Mouse (Mus musculus) thymus, postnatal 36 days (tissue): ENCODE results near the gene Gm5136.

ENCODE experiments used
- DNase-seq, 2 experiments: peaks; one replicate each; pipeline ENCODE4 v3.0.0; 2022; ENCODE audit warnings: mixed read lengths in 2 of 2

Gm5136 gene

GRCm38 (mm10) chr10:108699946-108700345 is at the start of gene Gm5136:
Gm5136 (minus strand) TSS chr10:108700160.
- DNase-seq: no peak

- DNase-seq: no peak
Observed at GRCm38 (mm10) chr10:108743759-108744158, 43.8 kb upstream of the Gm5136 start.

- no peak for DNase-seq
Observed at GRCm38 (mm10) chr10:108733982-108734381, 34.0 kb upstream of the Gm5136 start.

- no peak for DNase-seq
Observed at GRCm38 (mm10) chr10:108728961-108729360, 29.0 kb upstream of the Gm5136 start.

DNA sequence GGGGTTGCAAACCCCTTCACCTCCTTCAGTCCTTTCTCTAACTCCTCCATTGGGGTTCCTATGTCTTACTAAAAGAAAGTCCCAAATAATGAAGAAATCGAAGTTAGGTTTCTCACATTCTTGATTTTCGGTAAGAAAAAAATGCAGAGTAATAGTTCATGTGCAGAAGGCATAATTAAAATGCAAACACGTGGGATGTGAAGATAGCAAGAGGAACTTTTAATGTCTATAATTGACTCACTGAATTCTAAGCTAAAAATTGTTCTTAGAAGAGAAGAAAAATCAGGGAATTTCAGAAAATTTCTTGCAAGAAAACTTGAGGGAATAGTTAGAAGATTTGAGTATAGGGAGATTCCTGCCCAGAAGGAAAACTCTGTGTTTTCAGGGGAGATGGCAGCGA is 26.4 kb upstream of the Gm5136 start:
- DNase-seq: no peak

GRCm38 (mm10) chr10:108724878-108725277 is 24.9 kb upstream of the Gm5136 start:
- no peak for DNase-seq

DNA sequence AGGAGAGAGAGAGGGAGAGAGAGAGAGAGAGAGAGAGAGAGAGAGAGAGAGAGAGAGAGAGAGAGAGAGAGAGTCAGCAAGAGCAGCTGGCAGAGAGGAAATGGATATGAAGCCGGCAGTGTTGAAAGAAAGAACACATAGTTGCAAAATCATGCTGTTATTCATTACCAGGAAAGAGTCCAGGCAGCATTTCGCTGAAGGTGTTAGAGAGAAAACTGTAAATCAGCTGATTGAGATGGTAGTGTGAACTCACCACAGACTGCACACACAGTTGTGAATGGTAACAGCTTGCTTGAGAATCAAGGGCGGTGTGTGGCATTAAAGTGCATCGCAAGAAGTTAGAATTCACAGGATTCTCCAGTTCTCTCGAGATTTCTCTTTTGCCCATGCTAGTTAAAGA is 10.6 kb upstream of the Gm5136 start:
- no peak for DNase-seq

DNA sequence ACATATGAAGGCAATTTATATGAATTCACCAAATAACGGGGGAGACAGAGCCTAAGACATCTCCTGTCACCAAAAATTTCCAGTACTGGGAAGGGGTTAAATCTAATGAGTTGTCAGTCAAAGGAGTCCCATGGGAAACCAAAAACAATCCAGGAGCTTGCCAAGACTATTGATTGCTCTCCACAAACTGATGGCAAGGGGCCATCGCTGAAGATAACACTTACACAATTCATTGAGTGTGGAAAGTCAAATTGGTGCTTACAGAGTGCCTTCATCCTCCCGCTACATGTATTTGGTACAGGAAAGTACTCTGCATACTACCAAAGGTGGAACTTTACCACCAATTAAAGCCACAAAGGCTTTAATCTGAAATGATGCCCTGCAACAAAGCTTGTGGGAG is 5.7 kb upstream of the Gm5136 start:
- DNase-seq: no peak

GRCm38 (mm10) chr10:108701361-108702128 is 1.6 kb upstream of the Gm5136 start:
- DNase-seq: no peak

DNA sequence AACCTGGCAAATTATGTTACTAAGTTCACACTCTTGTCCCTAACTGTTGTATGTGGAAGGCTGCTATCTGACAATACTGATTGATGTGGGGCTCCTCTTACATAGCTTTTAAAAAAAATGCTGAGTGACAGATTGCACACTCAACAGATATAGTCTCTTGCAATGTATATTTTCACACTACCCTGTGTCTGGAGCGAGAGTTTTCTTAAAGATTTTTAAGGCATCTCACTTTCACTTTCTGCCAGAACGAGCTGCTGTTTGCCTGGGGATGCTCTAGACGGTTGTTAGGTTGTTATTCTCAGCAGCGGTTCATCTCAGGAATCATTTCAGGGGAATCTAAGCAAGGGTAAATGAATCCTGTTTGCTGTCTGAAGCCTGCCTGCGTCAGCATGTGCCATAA is 2.9 kb downstream of the Gm5136 start:
- DNase-seq: no peak

DNA sequence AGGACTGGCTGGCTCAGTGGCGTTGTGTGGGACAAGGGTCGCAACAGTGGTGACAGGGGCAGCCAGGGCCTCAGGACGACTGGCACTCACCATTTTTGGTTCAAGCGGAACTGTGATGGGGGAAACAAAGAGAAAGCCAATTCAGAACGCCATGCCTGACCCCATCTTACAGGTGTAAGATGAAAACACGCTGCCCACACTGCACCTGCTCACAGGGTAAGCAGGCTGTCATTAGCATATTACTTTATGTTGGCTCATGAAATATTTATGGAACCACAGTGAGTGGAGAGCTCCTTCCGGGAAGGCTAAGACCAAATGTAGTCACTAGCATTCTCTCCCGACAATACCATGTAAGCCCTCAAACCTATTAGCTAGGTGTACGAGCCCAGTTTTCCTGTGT is 9.0 kb downstream of the Gm5136 start:
- no peak for DNase-seq

- DNase-seq: no peak
Observed at GRCm38 (mm10) chr10:108686696-108687095, 13.3 kb downstream of the Gm5136 start.

- DNase-seq: no peak
Observed at GRCm38 (mm10) chr10:108679675-108680390, 20.1 kb downstream of the Gm5136 start.

GRCm38 (mm10) chr10:108677053-108677452 is 22.9 kb downstream of the Gm5136 start:
- no peak for DNase-seq

DNA sequence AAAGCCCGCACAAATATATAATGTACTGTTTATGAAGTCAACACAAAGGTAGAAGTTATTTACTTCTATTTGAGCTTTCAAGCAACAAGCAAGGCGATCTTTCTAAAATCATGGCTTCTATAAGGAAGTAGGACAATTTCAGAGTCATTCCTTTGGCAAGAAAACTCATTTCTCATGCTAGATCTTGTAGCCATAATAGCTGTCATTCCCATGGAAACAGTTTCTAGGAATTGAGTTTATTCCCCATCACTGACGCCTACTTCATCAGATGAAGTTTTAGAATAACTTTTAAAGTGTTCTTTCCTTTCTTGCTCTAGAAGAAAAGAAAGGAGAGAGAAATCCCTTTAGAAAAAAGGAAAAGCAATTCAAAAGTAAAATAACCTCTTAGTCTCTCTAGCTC is 31.0 kb downstream of the Gm5136 start:
- no peak for DNase-seq

DNA sequence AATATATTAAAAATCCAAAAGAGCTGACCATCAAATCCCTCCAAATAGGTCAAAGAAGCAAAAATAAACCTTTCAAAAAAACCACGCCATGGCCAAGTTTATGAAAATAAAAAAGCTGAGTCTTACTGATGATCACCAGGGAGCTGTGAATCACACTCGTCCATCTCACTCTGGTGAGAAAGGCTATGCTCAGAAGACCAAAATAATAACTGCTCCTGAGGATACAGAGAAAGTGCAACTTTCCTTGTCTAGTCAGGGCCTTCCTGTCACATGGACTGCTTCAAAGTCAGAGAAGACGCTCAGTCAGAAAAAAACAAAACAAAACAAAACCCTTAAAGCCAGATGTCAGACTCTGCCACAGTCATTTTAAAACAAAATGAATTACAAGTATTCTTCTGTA is 39.7 kb downstream of the Gm5136 start:
- DNase-seq: no peak

DNA sequence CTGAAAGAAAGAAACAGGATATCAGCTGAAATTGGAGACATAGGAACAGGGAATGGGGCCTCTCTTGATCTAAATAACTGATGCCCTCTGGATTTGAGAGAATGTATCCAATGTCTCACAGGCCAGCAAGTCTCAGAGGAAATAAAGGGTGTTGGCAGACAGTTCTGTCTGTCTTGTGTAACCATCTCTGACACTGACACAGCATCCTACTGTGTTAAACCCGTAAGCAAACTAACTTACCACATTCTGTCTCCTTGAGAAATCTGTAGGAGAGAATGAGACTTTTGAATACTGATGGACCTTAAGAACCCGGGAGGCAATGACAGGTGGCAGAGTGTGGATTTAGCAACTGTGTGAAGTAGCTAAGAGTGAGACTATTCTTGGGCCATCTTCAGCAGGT is 41.7 kb downstream of the Gm5136 start:
- DNase-seq: no peak

- DNase-seq: no peak
Observed at GRCm38 (mm10) chr10:108657669-108658068, 42.3 kb downstream of the Gm5136 start.

DNA sequence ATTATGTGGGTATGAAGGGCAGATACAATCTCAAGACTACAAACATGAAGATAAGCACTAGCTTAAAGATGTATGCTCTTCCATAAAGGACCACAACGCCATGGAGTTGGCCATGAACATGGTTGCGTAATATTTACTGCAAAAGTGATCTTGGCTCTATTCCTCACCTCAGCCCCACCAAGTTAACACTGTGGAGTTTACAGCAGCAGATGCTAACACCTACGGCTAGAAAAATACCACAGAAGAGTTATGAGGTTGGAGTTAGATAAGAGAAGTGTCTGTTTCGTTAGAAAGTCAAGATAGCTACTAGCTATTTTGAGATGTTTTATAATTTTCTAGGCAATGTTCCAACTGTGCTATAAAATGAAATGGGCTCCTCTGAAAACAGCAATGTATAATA is 43.1 kb downstream of the Gm5136 start:
- DNase-seq: no peak

GRCm38 (mm10) chr10:108655074-108655473 is 44.9 kb downstream of the Gm5136 start:
- no peak for DNase-seq

DNA sequence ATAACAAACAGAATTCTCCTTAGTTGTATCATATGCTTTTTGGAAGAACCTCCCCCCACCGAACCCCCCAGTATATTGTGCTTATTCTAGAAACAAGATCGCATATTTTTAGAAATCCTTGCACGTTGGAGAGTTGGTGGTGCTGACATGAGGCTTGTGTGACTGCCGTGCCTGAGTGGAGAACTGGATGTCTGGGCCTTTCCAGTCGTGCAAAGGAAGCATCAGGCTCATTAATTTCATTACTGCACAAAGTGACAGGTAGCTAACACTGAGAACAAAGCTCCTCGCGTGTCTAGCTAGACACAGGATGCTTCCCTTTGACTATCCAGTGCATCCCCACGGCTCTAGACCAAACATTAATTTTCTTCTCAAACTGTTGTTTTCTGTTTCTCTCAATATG is 47.1 kb downstream of the Gm5136 start:
- DNase-seq: no peak

- DNase-seq: no peak
Observed at GRCm38 (mm10) chr10:108652066-108652465, 47.9 kb downstream of the Gm5136 start.

DNA sequence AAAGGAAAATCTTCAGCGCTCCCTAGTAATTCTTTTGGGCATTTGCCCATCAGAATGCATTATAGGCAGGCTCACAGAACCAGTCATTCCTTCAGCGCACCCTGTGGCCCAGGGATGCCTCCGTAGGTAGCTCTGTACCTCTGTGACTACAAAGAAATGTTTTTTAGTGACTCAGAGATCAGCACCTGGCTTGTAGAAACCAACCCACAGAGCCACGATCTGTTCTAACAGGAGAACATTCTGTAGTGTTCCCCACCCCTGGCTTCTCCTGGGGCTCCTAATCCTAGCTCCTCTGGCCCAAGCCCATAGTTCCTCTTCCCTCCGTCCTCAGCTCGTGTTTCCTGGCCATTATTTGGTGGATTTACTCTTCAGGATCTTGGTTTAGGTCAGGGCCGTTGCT is 50.8 kb downstream of the Gm5136 start:
- DNase-seq: no peak
